Mouse (Mus musculus) embryonic facial prominence, embryonic 11.5 days (tissue): ENCODE measurements around the gene Sinhcaf. TPM values are rescaled to one million over a fixed set of nuclear protein-coding genes. Genes with fewer than 3 reads are reported as not detected.
"Not testable (repeated sequence)": the region's sequence is repeated elsewhere in the genome, so short reads cannot be mapped to it uniquely, and the experiment has no call there.

Source experiments
- ATAC-seq: fragments of 200-750 bp; cut with Nextera tagmentation; replicated peaks from 2 replicates; pipeline ENCODE4 v1.8.0; 2017; ENCODE audit warnings: low read depth; ENCODE audit not compliant: insufficient number of reproducible peaks, low FRiP score, low TSS enrichment
- DNase-seq: peaks from one replicate; pipeline ENCODE4 v3.0.0-alpha.2; 2015; ENCODE audit warnings: low spot score
- H3K27ac ChIP-seq: fragments of 300-500 bp; sonication (generic); replicated peaks from 2 replicates; pipeline ENCODE4 v1.5.1; 2014; ENCODE audit warnings: mild to moderate bottlenecking, low read depth, low read length, control low read depth
- H3K27me3 ChIP-seq: fragments of 300-500 bp; sonication (generic); 2 replicates; pipeline ENCODE4 v1.6.1; 2014; ENCODE audit warnings: mild to moderate bottlenecking, low read length, moderate library complexity, mixed read lengths; ENCODE audit not compliant: control insufficient read depth, insufficient read depth
- H3K36me3 ChIP-seq: fragments of 300-500 bp; sonication (generic); replicated peaks from 2 replicates; pipeline ENCODE4 v1.6.1; 2014; ENCODE audit warnings: low read depth, mild to moderate bottlenecking, low read length, moderate library complexity, mixed read lengths; ENCODE audit not compliant: control insufficient read depth, insufficient read depth
- H3K4me1 ChIP-seq: fragments of 300-500 bp; sonication (generic); 2 replicates; pipeline ENCODE4 v1.6.1; 2014; ENCODE audit warnings: low read length, mixed read lengths; ENCODE audit not compliant: control insufficient read depth, insufficient read depth
- H3K4me2 ChIP-seq: fragments of 300-500 bp; sonication (generic); 2 replicates; pipeline ENCODE4 v1.6.1; 2014; ENCODE audit warnings: low read depth, mild to moderate bottlenecking, control low read depth, low read length, moderate library complexity
- H3K4me3 ChIP-seq: fragments of 300-500 bp; sonication (generic); 2 replicates; pipeline ENCODE4 v1.5.1; 2014; ENCODE audit warnings: low read depth, low read length, control low read depth
- H3K9ac ChIP-seq: fragments of 300-500 bp; sonication (generic); replicated peaks from 2 replicates; pipeline ENCODE4 v1.6.1; 2014; ENCODE audit warnings: mild to moderate bottlenecking, control low read depth, low read length
- H3K9me3 ChIP-seq: fragments of 300-500 bp; sonication (generic); replicated peaks from 2 replicates; pipeline ENCODE4 v1.6.1; 2016; ENCODE audit warnings: mild to moderate bottlenecking, low read length, inconsistent platforms, mixed read lengths; ENCODE audit not compliant: control insufficient read depth
- WGBS: fragments of 180-500 bp; shearing (Covaris S2); extraction: QIAGEN DNeasy Blood & Tissue Kit; methylation state at CpG from one replicate; pipeline ENCODE4 v1.1.7; 2014; 5-methylcytosine and 5-hydroxymethylcytosine counted together
- polyA plus RNA-seq: library from polyadenylated mRNA; unstranded; fragments of >200 nt; fragmentation: Nextera tagmentation; extraction: Ambion mirVana; gene quantifications from 2 replicates; pipeline ENCODE4 v1.2.1, GENCODE M21; 2014

The Sinhcaf gene
- polyA plus RNA-seq, 1 experiment from 2014 or later = 263 TPM

GRCm38 (mm10) chr6:148916817-148917216 is 29.4 kb downstream of the Sinhcaf start:
- ATAC-seq (no peak), DNase-seq (peak; percentile 45)
- no peaks in the 10 kb centered on the region for H3K27me3 ChIP-seq
- no peak overlapping the region for H3K27ac ChIP-seq
- WGBS = 32% methylated on average over 3 of the region's 3 CpGs
- H3K9me3 ChIP-seq = no peaks in the 10 kb centered on the region
- peaks cover 3% of the 10 kb centered on the region; the same call in 1 of the 2 replicates for H3K36me3 ChIP-seq
- H3K4me1 ChIP-seq = no peaks in the 10 kb centered on the region
- no peak overlapping the region for H3K4me2 ChIP-seq
- H3K9ac ChIP-seq = no peak overlapping the region
- H3K4me3 ChIP-seq = no peak overlapping the region

DNA sequence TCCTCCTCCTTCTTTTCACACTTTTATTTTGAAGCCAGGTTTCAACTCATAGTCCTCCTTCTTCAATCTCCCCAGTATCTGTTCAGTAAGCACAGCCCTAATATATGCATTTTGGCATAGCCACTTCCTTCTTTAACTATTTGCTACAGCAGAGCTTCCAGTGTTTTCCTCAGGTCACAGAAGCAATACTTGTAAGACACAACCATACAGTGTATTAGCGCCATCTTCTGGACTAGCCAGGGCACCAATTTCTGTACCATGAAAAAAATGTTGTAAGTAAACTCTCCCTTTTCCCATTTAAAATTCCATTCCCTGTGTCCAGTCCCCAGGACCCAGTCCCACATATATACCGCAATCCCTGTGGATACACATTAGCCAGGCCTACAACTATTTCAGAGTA is 32.3 kb downstream of the Sinhcaf start:
- Histone ChIP-seq H3K4me3 (no peak overlapping the region), H3K4me2 (no peak overlapping the region), H3K4me1 (no peaks in the 10 kb centered on the region), H3K27ac (no peak overlapping the region), H3K9me3 (no peaks in the 10 kb centered on the region), H3K27me3 (no peaks in the 10 kb centered on the region), H3K36me3 (no peaks in the 10 kb centered on the region), H3K9ac (no peak overlapping the region)
- 15% methylated on average over 2 of the region's 2 CpGs for WGBS
- ATAC-seq = no peak
- DNase-seq = peak; percentile 81

- H3K27me3 ChIP-seq, DNase-seq, H3K4me2 ChIP-seq, H3K4me1 ChIP-seq, H3K36me3 ChIP-seq, H3K9ac ChIP-seq, H3K4me3 ChIP-seq, H3K27ac ChIP-seq, ATAC-seq, H3K9me3 ChIP-seq: not testable (repeated sequence)
- WGBS = 78% methylated on average over 8 of the region's 8 CpGs
Observed at GRCm38 (mm10) chr6:148911906-148912305, 34.4 kb downstream of the Sinhcaf start.

DNA sequence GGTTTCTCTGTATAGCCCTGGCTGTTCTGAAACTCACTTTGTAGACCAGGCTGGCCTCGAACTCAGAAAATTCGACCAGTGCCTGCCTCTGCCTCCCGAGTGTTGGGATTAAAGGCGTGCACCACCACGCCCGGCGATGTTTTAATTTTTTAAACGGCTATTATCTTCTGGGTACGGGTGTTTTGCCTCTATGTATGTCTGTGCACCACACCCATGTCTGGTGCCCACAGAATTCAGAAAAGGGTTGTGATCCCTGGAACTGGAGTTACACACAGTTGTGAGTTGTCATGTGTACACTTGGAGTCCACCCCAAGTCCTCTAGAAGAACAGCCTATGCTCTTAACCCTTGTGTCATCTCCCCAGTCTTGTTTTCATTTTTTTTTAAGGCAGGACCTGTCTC is 39.3 kb downstream of the Sinhcaf start:
- Histone ChIP-seq H3K36me3 (no peaks in the 10 kb centered on the region), H3K27ac (no peak overlapping the region), H3K9me3 (no peaks in the 10 kb centered on the region), H3K4me2 (no peak overlapping the region), H3K4me1 (no peaks in the 10 kb centered on the region), H3K27me3 (no peaks in the 10 kb centered on the region), H3K9ac (no peak overlapping the region), H3K4me3 (no peak overlapping the region)
- DNase-seq (no peak), ATAC-seq (no peak)
- WGBS = 92% methylated on average over 9 of the region's 9 CpGs

- WGBS = 78% methylated on average over 3 of the region's 3 CpGs
- Histone ChIP-seq H3K4me2 (no peak overlapping the region), H3K9me3 (no peaks in the 10 kb centered on the region)
Observed at GRCm38 (mm10) chr6:148902728-148903127, 43.5 kb downstream of the Sinhcaf start.

DNA sequence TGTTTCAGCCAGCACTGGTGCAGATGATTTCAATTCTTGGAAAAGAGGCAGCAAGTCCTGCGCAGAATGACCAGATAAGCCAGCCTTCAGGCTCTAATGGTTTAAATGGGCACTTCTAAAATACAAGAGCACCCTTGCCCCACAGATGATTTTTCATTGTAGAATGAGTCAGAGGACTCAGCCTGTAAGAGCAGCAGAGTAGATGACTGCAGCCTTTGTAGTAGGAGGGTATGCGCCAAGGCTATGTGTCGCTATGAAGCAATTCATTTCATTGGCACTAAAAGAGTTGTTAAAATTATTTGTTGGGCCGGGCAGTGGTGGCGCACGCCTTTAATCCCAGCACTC is 49.8 kb downstream of the Sinhcaf start:
- no peaks in the 10 kb centered on the region for H3K36me3 ChIP-seq
- DNase-seq (no peak), ATAC-seq (peak; percentile 56; the same call in 1 of the 2 replicates)

More at GRCm38 (mm10) chr6:148902728-148903127, 43.5 kb downstream of the Sinhcaf start:
- ATAC-seq (no peak), DNase-seq (no peak)
- no peaks in the 10 kb centered on the region for H3K36me3 ChIP-seq
- H3K27me3 ChIP-seq = no peaks in the 10 kb centered on the region
- no peaks in the 10 kb centered on the region for H3K4me1 ChIP-seq
- H3K4me3 ChIP-seq = no peak overlapping the region
- no peak overlapping the region for H3K9ac ChIP-seq
- no peak overlapping the region for H3K27ac ChIP-seq

DNA sequence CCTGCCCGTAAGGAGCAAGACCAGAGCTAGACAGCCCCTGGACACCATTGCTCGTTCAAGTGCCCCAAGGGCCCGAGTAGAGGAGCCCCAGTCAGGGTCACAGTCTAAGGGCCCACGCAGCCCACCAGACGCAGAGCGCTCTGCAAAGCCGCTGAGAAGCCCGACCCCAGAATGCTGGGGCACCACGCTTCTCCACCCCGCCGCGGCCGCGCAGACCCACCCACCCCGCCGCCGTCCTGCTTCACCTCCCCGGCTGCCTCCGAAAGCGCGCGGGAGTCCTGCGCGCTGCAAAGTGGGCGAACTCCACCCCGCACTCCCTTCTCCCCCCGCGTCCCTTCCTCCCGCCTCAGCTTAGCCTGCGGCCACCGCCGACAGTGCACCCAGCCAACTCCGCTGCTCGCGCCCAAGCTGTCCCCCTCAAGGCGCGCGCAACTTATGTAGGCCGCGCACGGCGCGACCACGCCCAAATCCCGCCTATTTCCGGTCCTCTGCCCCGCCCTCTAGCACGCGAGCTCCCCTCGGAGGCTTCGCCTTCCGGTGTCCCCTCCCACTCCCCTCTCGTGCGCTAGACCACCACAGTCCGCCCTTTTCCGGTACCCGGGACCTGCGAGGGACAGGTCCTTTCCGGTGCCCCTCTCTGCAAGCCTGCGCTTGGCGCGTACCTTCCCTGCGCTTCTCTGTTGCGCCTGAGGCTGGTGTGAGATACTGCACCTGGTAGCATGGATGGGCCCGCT is 50.3 kb downstream of the Sinhcaf start, which contains the start of gene Caprin2:
TSS of gene Caprin2 (minus strand) at position 465 of the 734 bp plus-strand sequence.
- ATAC-seq (peak; percentile 99), DNase-seq (peak; percentile 97)
- Histone ChIP-seq H3K36me3 (no peaks in the 10 kb centered on the region), H3K4me2 (peak within 1 kb of the TSS; percentile 87), H3K4me1 (no peaks in the 10 kb centered on the region), H3K27me3 (no peaks in the 10 kb centered on the region), H3K27ac (peak within 1 kb of the TSS; percentile 69), H3K9me3 (no peaks in the 10 kb centered on the region), H3K4me3 (peak within 1 kb of the TSS; percentile 73), H3K9ac (peak within 1 kb of the TSS; percentile 74)
- WGBS = under 1% methylated on average over 65 of the region's 65 CpGs

More for the DNA sequence above, 49.8 kb downstream of the Sinhcaf start:
- Histone ChIP-seq H3K4me2 (peak overlapping the region; percentile 87), H3K4me3 (peak overlapping the region; percentile 73), H3K9ac (peak overlapping the region; percentile 74), H3K9me3 (no peaks in the 10 kb centered on the region), H3K27me3 (no peaks in the 10 kb centered on the region), H3K4me1 (no peaks in the 10 kb centered on the region), H3K27ac (peak overlapping the region; percentile 69)
- WGBS = 54% methylated on average over 6 of the region's 6 CpGs
